Mouse (Mus musculus): ENCODE measurements around the gene Srpk2. TPM values are rescaled to one million over a fixed set of nuclear protein-coding genes. Genes with fewer than 3 reads are reported as not detected.

Gene Srpk2
- polyA plus RNA-seq, 1 experiment: 166 TPM

- Histone ChIP-seq H3K4me3 (ENCODE audit: insufficient read depth, low read depth, low read length) (no peak overlapping the region), H3K4me1 (ENCODE audit: control insufficient read depth, insufficient read depth, low read length) (peaks cover 5% of the 10 kb centered on the region), H3K27ac (ENCODE audit: insufficient read depth, low read depth, low read length) (no peak overlapping the region)
- 92% methylated on average over 6 of the region's 6 CpGs for WGBS
- TF ChIP-seq CTCF (IDR thresholded peaks at IDR 0.05; ENCODE audit: insufficient read depth, low read depth, low read length): no peak
- no peak for TF ChIP-seq POLR2A (IDR thresholded peaks at IDR 0.05; ENCODE audit: insufficient read depth, low read depth, low read length)
These were observed 153.3 kb downstream of the Srpk2 start for GRCm38 (mm10) chr5:23531100-23531499.

GRCm38 (mm10) chr5:23524621-23525020 is 159.8 kb downstream of the Srpk2 start:
- TF ChIP-seq CTCF (IDR thresholded peaks at IDR 0.05; ENCODE audit: insufficient read depth, low read depth, low read length): no peak
- no peak for TF ChIP-seq POLR2A (IDR thresholded peaks at IDR 0.05; ENCODE audit: insufficient read depth, low read depth, low read length)
- Histone ChIP-seq H3K27ac (ENCODE audit: insufficient read depth, low read depth, low read length) (no peak overlapping the region), H3K4me3 (ENCODE audit: insufficient read depth, low read depth, low read length) (no peak overlapping the region), H3K4me1 (ENCODE audit: control insufficient read depth, insufficient read depth, low read length) (no peaks in the 10 kb centered on the region)
- WGBS: 48% methylated on average over 3 of the region's 3 CpGs

- H3K4me1 ChIP-seq (ENCODE audit: control insufficient read depth, insufficient read depth, low read length): no peaks in the 10 kb centered on the region
- WGBS: 53% methylated on average over 3 of the region's 3 CpGs
- no peak overlapping the region for H3K4me3 ChIP-seq (ENCODE audit: insufficient read depth, low read depth, low read length)
- H3K27ac ChIP-seq (ENCODE audit: insufficient read depth, low read depth, low read length): no peak overlapping the region
- TF ChIP-seq CTCF (IDR thresholded peaks at IDR 0.05; ENCODE audit: insufficient read depth, low read depth, low read length) (no peak), POLR2A (IDR thresholded peaks at IDR 0.05; ENCODE audit: insufficient read depth, low read depth, low read length) (no peak)
These were observed 160.5 kb downstream of the Srpk2 start for GRCm38 (mm10) chr5:23523936-23524335.

- 91% methylated on average over 1 of the region's 1 CpGs for WGBS
- Histone ChIP-seq H3K4me3 (ENCODE audit: insufficient read depth, low read depth, low read length) (no peak overlapping the region), H3K27ac (ENCODE audit: insufficient read depth, low read depth, low read length) (no peak overlapping the region), H3K4me1 (ENCODE audit: control insufficient read depth, insufficient read depth, low read length) (no peaks in the 10 kb centered on the region)
- TF ChIP-seq POLR2A (IDR thresholded peaks at IDR 0.05; ENCODE audit: insufficient read depth, low read depth, low read length): no peak
- TF ChIP-seq CTCF (IDR thresholded peaks at IDR 0.05; ENCODE audit: insufficient read depth, low read depth, low read length): no peak
These were observed 162.8 kb downstream of the Srpk2 start for GRCm38 (mm10) chr5:23521645-23522044.

GRCm38 (mm10) chr5:23519679-23520078 is 164.7 kb downstream of the Srpk2 start:
- Histone ChIP-seq H3K4me1 (ENCODE audit: control insufficient read depth, insufficient read depth, low read length) (no peaks in the 10 kb centered on the region), H3K27ac (ENCODE audit: insufficient read depth, low read depth, low read length) (no peak overlapping the region), H3K4me3 (ENCODE audit: insufficient read depth, low read depth, low read length) (no peak overlapping the region)
- TF ChIP-seq POLR2A (IDR thresholded peaks at IDR 0.05; ENCODE audit: insufficient read depth, low read depth, low read length): no peak
- no peak for TF ChIP-seq CTCF (IDR thresholded peaks at IDR 0.05; ENCODE audit: insufficient read depth, low read depth, low read length)
- 91% methylated on average over 3 of the region's 3 CpGs for WGBS

GRCm38 (mm10) chr5:23518673-23519072 is 165.7 kb downstream of the Srpk2 start:
- no peaks in the 10 kb centered on the region for H3K4me1 ChIP-seq (ENCODE audit: control insufficient read depth, insufficient read depth, low read length)
- H3K27ac ChIP-seq (ENCODE audit: insufficient read depth, low read depth, low read length): no peak overlapping the region
- 69% methylated on average over 3 of the region's 3 CpGs for WGBS
- H3K4me3 ChIP-seq (ENCODE audit: insufficient read depth, low read depth, low read length): no peak overlapping the region
- TF ChIP-seq POLR2A (IDR thresholded peaks at IDR 0.05; ENCODE audit: insufficient read depth, low read depth, low read length): no peak
- no peak for TF ChIP-seq CTCF (IDR thresholded peaks at IDR 0.05; ENCODE audit: insufficient read depth, low read depth, low read length)

- TF ChIP-seq CTCF (IDR thresholded peaks at IDR 0.05; ENCODE audit: insufficient read depth, low read depth, low read length) (no peak), POLR2A (IDR thresholded peaks at IDR 0.05; ENCODE audit: insufficient read depth, low read depth, low read length) (no peak)
- Histone ChIP-seq H3K4me1 (ENCODE audit: control insufficient read depth, insufficient read depth, low read length) (no peaks in the 10 kb centered on the region), H3K4me3 (ENCODE audit: insufficient read depth, low read depth, low read length) (no peak overlapping the region), H3K27ac (ENCODE audit: insufficient read depth, low read depth, low read length) (no peak overlapping the region)
- 58% methylated on average over 4 of the region's 4 CpGs for WGBS
These were observed 166.6 kb downstream of the Srpk2 start for GRCm38 (mm10) chr5:23517839-23518238.

- TF ChIP-seq POLR2A (IDR thresholded peaks at IDR 0.05; ENCODE audit: insufficient read depth, low read depth, low read length): no peak
- TF ChIP-seq CTCF (IDR thresholded peaks at IDR 0.05; ENCODE audit: insufficient read depth, low read depth, low read length): no peak
- Histone ChIP-seq H3K4me3 (ENCODE audit: insufficient read depth, low read depth, low read length) (no peak overlapping the region), H3K4me1 (ENCODE audit: control insufficient read depth, insufficient read depth, low read length) (no peaks in the 10 kb centered on the region), H3K27ac (ENCODE audit: insufficient read depth, low read depth, low read length) (no peak overlapping the region)
- 89% methylated on average over 3 of the region's 3 CpGs for WGBS
These were observed 167.5 kb downstream of the Srpk2 start for GRCm38 (mm10) chr5:23516962-23517361.

- WGBS: 93% methylated on average over 10 of the region's 10 CpGs
- H3K27ac ChIP-seq (ENCODE audit: insufficient read depth, low read depth, low read length): no peak overlapping the region
- H3K4me1 ChIP-seq (ENCODE audit: control insufficient read depth, insufficient read depth, low read length): no peaks in the 10 kb centered on the region
- TF ChIP-seq POLR2A (IDR thresholded peaks at IDR 0.05; ENCODE audit: insufficient read depth, low read depth, low read length) (no peak), CTCF (IDR thresholded peaks at IDR 0.05; ENCODE audit: insufficient read depth, low read depth, low read length) (no peak)
- no peak overlapping the region for H3K4me3 ChIP-seq (ENCODE audit: insufficient read depth, low read depth, low read length)
These were observed 169.4 kb downstream of the Srpk2 start for GRCm38 (mm10) chr5:23515038-23515437.

GRCm38 (mm10) chr5:23513468-23513867 is 170.9 kb downstream of the Srpk2 start:
- 80% methylated on average over 13 of the region's 13 CpGs for WGBS
- no peak for TF ChIP-seq POLR2A (IDR thresholded peaks at IDR 0.05; ENCODE audit: insufficient read depth, low read depth, low read length)
- no peak for TF ChIP-seq CTCF (IDR thresholded peaks at IDR 0.05; ENCODE audit: insufficient read depth, low read depth, low read length)
- Histone ChIP-seq H3K4me3 (ENCODE audit: insufficient read depth, low read depth, low read length) (no peak overlapping the region), H3K4me1 (ENCODE audit: control insufficient read depth, insufficient read depth, low read length) (peaks cover 5% of the 10 kb centered on the region; the same call in 1 of the 2 replicates), H3K27ac (ENCODE audit: insufficient read depth, low read depth, low read length) (no peak overlapping the region)

Data from olfactory bulb, adult 2 months (tissue).